Mouse (Mus musculus) myocyte (in vitro differentiated cells): Measurements from ENCODE around the gene Cdh20. TPM values are rescaled to one million over a fixed set of nuclear protein-coding genes. Genes with fewer than 3 reads are reported as not detected.

ENCODE experiments used
- H3K27me3 ChIP-seq: one replicate; pipeline ENCODE4 v1.6.1; 2011; ENCODE audit not compliant: control insufficient read depth, insufficient read depth, insufficient read length
- H3K36me3 ChIP-seq: one replicate; pipeline ENCODE4 v1.6.1; 2011; ENCODE audit not compliant: control insufficient read depth, insufficient read depth
- H3K4me2 ChIP-seq: one replicate; pipeline ENCODE4 v1.6.1; 2011; ENCODE audit warnings: low read depth, control low read depth
- H3K4me3 ChIP-seq: one replicate; pipeline ENCODE4 v1.5.1; 2011; ENCODE audit warnings: mild to moderate bottlenecking, control low read depth, moderate library complexity
- H3K79me2 ChIP-seq: one replicate; pipeline ENCODE4 v1.6.1; 2011; ENCODE audit not compliant: control insufficient read depth, insufficient read depth
- H3ac ChIP-seq: one replicate; pipeline ENCODE4 v1.6.1; 2011; ENCODE audit not compliant: control insufficient read depth, insufficient read length
- CEBPB ChIP-seq: IDR thresholded peaks from 2 replicates; pipeline ENCODE4 v1.6.1; 2011; ENCODE audit warnings: mild to moderate bottlenecking, moderate library complexity; ENCODE audit not compliant: poor library complexity, insufficient read depth, severe bottlenecking
- E2F4 ChIP-seq: IDR thresholded peaks from one replicate; pipeline ENCODE4 v1.6.1; 2011; ENCODE audit warnings: mild to moderate bottlenecking, control low read depth, moderate library complexity; ENCODE audit not compliant: insufficient read depth
- MAX ChIP-seq: IDR thresholded peaks from one replicate; pipeline ENCODE4 v1.6.1; 2011; ENCODE audit warnings: low read depth, mild to moderate bottlenecking, control low read depth
- MYOD1 ChIP-seq, 3 experiments: IDR thresholded peaks; one replicate each; pipeline ENCODE4 v1.6.1; 2011; ENCODE audit warnings: control low read depth in 2 of 3, low read depth in 2 of 3, mild to moderate bottlenecking in 2 of 3, moderate library complexity in 1 of 3; ENCODE audit not compliant: insufficient read length in 2 of 3, control insufficient read depth in 1 of 3
- MYOG ChIP-seq, 3 experiments: IDR thresholded peaks; one replicate each; pipeline ENCODE4 v1.6.1; 2011; ENCODE audit warnings: control low read depth in 2 of 3, low read depth in 2 of 3, mild to moderate bottlenecking in 2 of 3; ENCODE audit not compliant: insufficient read length in 2 of 3, control insufficient read depth in 1 of 3, insufficient read depth in 1 of 3
- POLR2A ChIP-seq: IDR thresholded peaks from one replicate; pipeline ENCODE4 v1.6.1; 2011; ENCODE audit warnings: low read depth, mild to moderate bottlenecking, control low read depth, moderate library complexity; ENCODE audit not compliant: insufficient read length
- POLR2AphosphoS2 ChIP-seq: IDR thresholded peaks from one replicate; pipeline ENCODE4 v1.6.1; 2011; ENCODE audit warnings: low read depth, control low read depth; ENCODE audit not compliant: insufficient read length
- REST ChIP-seq: IDR thresholded peaks from one replicate; pipeline ENCODE4 v1.6.1; 2011; ENCODE audit warnings: mild to moderate bottlenecking, control low read depth, moderate library complexity; ENCODE audit not compliant: insufficient read depth, insufficient read length
- SRF ChIP-seq: IDR thresholded peaks from one replicate; pipeline ENCODE4 v1.6.1; 2011; ENCODE audit warnings: low read depth; ENCODE audit not compliant: control insufficient read depth, insufficient read length
- TCF12 ChIP-seq: IDR thresholded peaks from one replicate; pipeline ENCODE4 v1.6.1; 2011; ENCODE audit warnings: mild to moderate bottlenecking, control low read depth; ENCODE audit not compliant: poor library complexity, insufficient read depth, severe bottlenecking
- TCF3 ChIP-seq: IDR thresholded peaks from one replicate; pipeline ENCODE4 v1.6.1; 2011; ENCODE audit warnings: low read depth, control low read depth; ENCODE audit not compliant: insufficient read length
- USF1 ChIP-seq: IDR thresholded peaks from one replicate; pipeline ENCODE4 v1.6.1; 2011; ENCODE audit warnings: low read depth, mild to moderate bottlenecking, control low read depth, moderate library complexity
- polyA plus RNA-seq: library from polyadenylated mRNA; unstranded; fragments of >200 nt; fragmentation: generic; extraction: Trizol; gene quantifications from one replicate; pipeline ENCODE4 v1.2.1, GENCODE M21; 2012; ENCODE audit warnings: missing spikeins

Gene Cdh20
- polyA plus RNA-seq, 1 experiment = 0.01 TPM

- TF ChIP-seq REST = no peak
- no peak for TF ChIP-seq E2F4
- no peak for TF ChIP-seq SRF
- TF ChIP-seq TCF3 = no peak
- TF ChIP-seq USF1 = no peak
- TF ChIP-seq TCF12 = no peak
- no peak for TF ChIP-seq MYOG (IDR thresholded peaks at IDR 0.05; ENCODE audit: control insufficient read depth in 1 of 3, insufficient read depth in 1 of 3, insufficient read length in 2 of 3, low read depth in 2 of 3)
- no peak for TF ChIP-seq CEBPB
- no peak for TF ChIP-seq MAX
- no peak for TF ChIP-seq POLR2A
- no peak for TF ChIP-seq POLR2AphosphoS2
- TF ChIP-seq MYOD1 (IDR thresholded peaks at IDR 0.05; ENCODE audit: control insufficient read depth in 1 of 3, insufficient read length in 2 of 3, low read depth in 2 of 3) = no peak
- no peak overlapping the region for H3K4me3 ChIP-seq
- H3K79me2 ChIP-seq = no peaks in the 10 kb centered on the region
These were observed 900 bp downstream of the Cdh20 start for GRCm38 (mm10) chr1:104769250-104769607.

GRCm38 (mm10) chr1:104771937-104772336 lies 3.6 kb downstream of the Cdh20 start:
- no peaks in the 10 kb centered on the region for H3K79me2 ChIP-seq
- H3K4me3 ChIP-seq = no peak overlapping the region
- no peaks in the 10 kb centered on the region for H3K27me3 ChIP-seq
- TF ChIP-seq MYOD1 (IDR thresholded peaks at IDR 0.05; ENCODE audit: control insufficient read depth in 1 of 3, insufficient read length in 2 of 3, low read depth in 2 of 3) = no peak
- TF ChIP-seq MAX = no peak
- no peak for TF ChIP-seq USF1
- no peak for TF ChIP-seq POLR2A
- TF ChIP-seq TCF12 = no peak
- no peak for TF ChIP-seq SRF
- TF ChIP-seq POLR2AphosphoS2 = no peak
- no peak for TF ChIP-seq CEBPB
- no peak for TF ChIP-seq E2F4
- no peak for TF ChIP-seq REST
- no peak for TF ChIP-seq TCF3
- TF ChIP-seq MYOG (IDR thresholded peaks at IDR 0.05; ENCODE audit: control insufficient read depth in 1 of 3, insufficient read depth in 1 of 3, insufficient read length in 2 of 3, low read depth in 2 of 3) = no peak
- no peak overlapping the region for H3K4me2 ChIP-seq
- H3K36me3 ChIP-seq = no peaks in the 10 kb centered on the region
- H3ac ChIP-seq = no peak overlapping the region

More at GRCm38 (mm10) chr1:104769250-104769607, 900 bp downstream of the Cdh20 start:
- Histone ChIP-seq H3K36me3 (no peaks in the 10 kb centered on the region), H3K27me3 (no peaks in the 10 kb centered on the region), H3K4me2 (no peak overlapping the region), H3ac (no peak overlapping the region)

- Histone ChIP-seq H3K36me3 (no peaks in the 10 kb centered on the region), H3K79me2 (no peaks in the 10 kb centered on the region), H3K4me2 (no peak overlapping the region), H3ac (no peak overlapping the region), H3K27me3 (no peaks in the 10 kb centered on the region), H3K4me3 (no peak overlapping the region)
- TF ChIP-seq SRF = no peak
- no peak for TF ChIP-seq MYOG (IDR thresholded peaks at IDR 0.05; ENCODE audit: control insufficient read depth in 1 of 3, insufficient read depth in 1 of 3, insufficient read length in 2 of 3, low read depth in 2 of 3)
- no peak for TF ChIP-seq MAX
- TF ChIP-seq POLR2AphosphoS2 = no peak
- no peak for TF ChIP-seq E2F4
- no peak for TF ChIP-seq TCF12
- no peak for TF ChIP-seq CEBPB
- TF ChIP-seq POLR2A = no peak
- no peak for TF ChIP-seq USF1
- TF ChIP-seq TCF3 = no peak
- no peak for TF ChIP-seq REST
- TF ChIP-seq MYOD1 (IDR thresholded peaks at IDR 0.05; ENCODE audit: control insufficient read depth in 1 of 3, insufficient read length in 2 of 3, low read depth in 2 of 3) = no peak
These were observed 4.9 kb downstream of the Cdh20 start for GRCm38 (mm10) chr1:104773207-104773606.

GRCm38 (mm10) chr1:104793488-104793887 lies 25.2 kb downstream of the Cdh20 start:
- no peak overlapping the region for H3ac ChIP-seq
- H3K79me2 ChIP-seq = no peaks in the 10 kb centered on the region
- no peak overlapping the region for H3K4me3 ChIP-seq
- no peaks in the 10 kb centered on the region for H3K36me3 ChIP-seq
- no peaks in the 10 kb centered on the region for H3K27me3 ChIP-seq
- no peak overlapping the region for H3K4me2 ChIP-seq
- no peak for TF ChIP-seq CEBPB
- TF ChIP-seq SRF = no peak
- no peak for TF ChIP-seq POLR2A
- no peak for TF ChIP-seq MYOD1 (IDR thresholded peaks at IDR 0.05; ENCODE audit: control insufficient read depth in 1 of 3, insufficient read length in 2 of 3, low read depth in 2 of 3)
- no peak for TF ChIP-seq MYOG (IDR thresholded peaks at IDR 0.05; ENCODE audit: control insufficient read depth in 1 of 3, insufficient read depth in 1 of 3, insufficient read length in 2 of 3, low read depth in 2 of 3)
- TF ChIP-seq MAX = no peak
- TF ChIP-seq USF1 = no peak
- TF ChIP-seq POLR2AphosphoS2 = no peak
- TF ChIP-seq REST = no peak
- no peak for TF ChIP-seq TCF12
- TF ChIP-seq E2F4 = no peak
- no peak for TF ChIP-seq TCF3
